Mouse (Mus musculus): ENCODE data around the gene Arl6ip5. TPM values are rescaled to one million over a fixed set of nuclear protein-coding genes. Genes with fewer than 3 reads are reported as not detected.

The Arl6ip5 gene
- polyA plus RNA-seq (2016; fragmentation: Nextera tagmentation; extraction: Ambion mirVana) = 61.4 and 65.3 TPM in 2 replicates

DNA sequence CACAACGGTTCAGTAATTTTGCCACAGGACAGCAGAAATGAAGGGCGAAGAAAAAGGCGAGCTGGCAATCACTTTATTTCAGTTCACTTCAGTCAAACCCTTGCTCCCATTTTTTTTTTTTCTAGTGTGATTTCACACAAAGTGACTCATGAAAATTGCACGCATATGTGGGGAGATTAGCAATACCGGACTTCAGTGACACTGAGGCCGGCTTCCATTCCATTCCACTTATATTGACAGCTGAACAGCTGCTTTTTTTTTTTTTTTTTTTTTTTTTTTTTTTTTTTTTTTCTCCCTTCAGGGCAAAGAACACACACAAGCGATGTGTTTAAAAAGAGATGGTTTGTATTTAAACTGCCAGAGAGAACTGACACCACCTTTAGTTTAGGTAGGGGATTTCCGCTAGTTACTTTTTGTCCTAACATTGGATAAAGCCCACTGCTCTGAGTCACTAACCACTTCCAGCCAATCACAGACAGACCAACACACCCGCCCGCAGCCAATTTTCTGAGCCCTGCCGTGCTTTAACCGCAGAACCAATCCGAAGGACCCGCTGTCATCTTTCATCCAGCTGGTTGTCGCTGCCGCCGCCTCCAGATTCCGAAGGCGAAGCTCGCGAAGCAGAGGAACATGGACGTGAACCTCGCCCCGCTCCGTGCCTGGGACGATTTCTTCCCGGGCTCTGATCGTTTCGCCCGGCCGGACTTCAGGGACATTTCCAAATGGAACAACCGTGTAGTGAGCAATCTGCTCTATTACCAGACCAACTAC, at the start of gene Arl6ip5:
Gene Arl6ip5, plus strand, starts transcription at position 499 of the 771 bp plus-strand sequence.
- ATAC-seq (ENCODE audit: low FRiP score) = peak; percentile 76
- peak within 1 kb of the TSS; percentile 64 for H3K4me3 ChIP-seq (replicated peaks)
- H3K4me2 ChIP-seq = peak within 1 kb of the TSS; percentile 84
- H3K27ac ChIP-seq = 0 out of 2 replicates have a peak within 1 kb of the TSS, but pooled peaks have one; percentile 0
- H3K9me3 ChIP-seq = 0 out of 2 replicates have a peak, but pooled peaks cover 7% of the 10 kb centered on the region
- peaks cover 12% of the 10 kb centered on the region for H3K4me1 ChIP-seq
- H3K9ac ChIP-seq = peak within 1 kb of the TSS; percentile 64
- H3K36me3 ChIP-seq (replicated peaks) = no peaks in the 10 kb centered on the region; the same call in 1 of the 2 replicates
- 8% methylated on average over 32 of the region's 32 CpGs for WGBS
- no peaks in the 10 kb centered on the region for H3K27me3 ChIP-seq

- 88% methylated on average over 11 of the region's 11 CpGs for WGBS
- H3K36me3 ChIP-seq (replicated peaks) = peaks cover 28% of the 10 kb centered on the region
These were observed 34.8 kb upstream of the Arl6ip5 start for GRCm38 (mm10) chr6:97175716-97176115.

DNA sequence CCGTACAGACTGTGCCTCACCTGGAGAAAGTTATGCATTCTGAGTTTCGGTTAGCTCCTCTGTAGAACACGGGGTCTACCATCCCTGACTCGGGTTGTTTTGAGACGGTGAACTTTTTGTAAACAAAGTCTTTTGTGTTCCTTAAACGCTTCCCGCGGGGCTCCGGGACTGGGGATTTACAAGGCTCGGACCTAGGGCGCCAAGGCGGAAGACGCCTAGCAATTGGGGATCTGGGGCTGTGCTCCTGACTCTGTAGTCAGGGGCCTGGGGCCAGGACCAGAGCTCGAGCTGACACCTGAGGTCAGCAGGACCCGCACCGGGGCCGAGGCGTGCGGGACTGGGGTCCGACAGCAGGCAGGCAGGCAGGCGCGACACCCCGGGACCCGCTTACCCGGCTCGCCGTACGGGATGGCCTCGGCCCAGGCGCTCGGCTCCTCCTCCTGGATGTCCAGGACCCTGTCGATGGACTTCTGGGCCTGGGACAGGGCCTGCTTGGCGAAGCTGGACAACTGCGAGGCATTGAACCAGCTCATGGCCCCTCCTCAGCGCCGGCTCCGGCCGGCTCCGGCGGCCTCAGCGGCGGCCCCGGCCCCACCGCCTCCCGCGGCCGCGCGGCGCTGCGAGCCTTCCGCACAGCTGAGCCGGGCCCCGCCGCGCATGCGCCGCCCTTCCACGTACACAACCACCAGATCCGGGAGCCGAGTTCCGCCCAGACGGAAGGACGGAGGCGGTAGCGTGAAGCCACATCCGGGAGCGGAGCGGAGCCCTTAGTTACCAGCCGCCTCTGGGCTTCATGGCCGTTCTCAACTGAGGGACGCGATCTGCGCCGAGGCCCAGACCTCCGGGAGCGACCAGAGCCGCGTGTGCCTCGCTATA, 31.8 kb upstream of the Arl6ip5 start, which contains the start of gene Tmf1:
Gene Tmf1, minus strand, starts transcription at position 632 of the 876 bp plus-strand sequence.
- peak within 1 kb of the TSS; percentile 92 for H3K27ac ChIP-seq
- peaks cover 16% of the 10 kb centered on the region for H3K4me1 ChIP-seq
- H3K4me2 ChIP-seq = peak within 1 kb of the TSS; percentile 57
- H3K9ac ChIP-seq = peak within 1 kb of the TSS; percentile 84
- WGBS = under 1% methylated on average over 77 of the region's 80 CpGs
- H3K27me3 ChIP-seq = no peaks in the 10 kb centered on the region
- peaks cover 15% of the 10 kb centered on the region for H3K36me3 ChIP-seq (replicated peaks)
- H3K9me3 ChIP-seq = no peaks in the 10 kb centered on the region
- peak; percentile 98 for ATAC-seq (ENCODE audit: low FRiP score)
- H3K4me3 ChIP-seq (replicated peaks) = peak within 1 kb of the TSS; percentile 78

More at GRCm38 (mm10) chr6:97175716-97176115, 34.8 kb upstream of the Arl6ip5 start:
- Histone ChIP-seq H3K27ac (no peak overlapping the region), H3K27me3 (no peaks in the 10 kb centered on the region), H3K4me3 (replicated peaks) (no peak overlapping the region), H3K9ac (no peak overlapping the region), H3K4me1 (peaks cover 16% of the 10 kb centered on the region), H3K9me3 (no peaks in the 10 kb centered on the region), H3K4me2 (no peak overlapping the region)
- ATAC-seq (ENCODE audit: low FRiP score) = no peak

- H3K36me3 ChIP-seq (replicated peaks) = peaks cover 15% of the 10 kb centered on the region
- no peak; the same call in 1 of the 2 replicates for ATAC-seq (ENCODE audit: low FRiP score)
- WGBS = 13% methylated on average over 11 of the region's 11 CpGs
- peak overlapping the region; percentile 92 for H3K27ac ChIP-seq
- no peaks in the 10 kb centered on the region for H3K27me3 ChIP-seq
- peak overlapping the region; percentile 84 for H3K9ac ChIP-seq
- H3K9me3 ChIP-seq = no peaks in the 10 kb centered on the region
- H3K4me2 ChIP-seq = peak overlapping the region; percentile 57
- peaks cover 16% of the 10 kb centered on the region for H3K4me1 ChIP-seq
- H3K4me3 ChIP-seq (replicated peaks) = peak overlapping the region; percentile 78
These were observed 31.1 kb upstream of the Arl6ip5 start for GRCm38 (mm10) chr6:97179367-97179828.

GRCm38 (mm10) chr6:97200437-97200836, 10.1 kb upstream of the Arl6ip5 start:
- no peak overlapping the region for H3K9ac ChIP-seq
- 56% methylated on average over 3 of the region's 3 CpGs for WGBS
- no peak overlapping the region for H3K27ac ChIP-seq
- H3K4me2 ChIP-seq = no peak overlapping the region
- no peaks in the 10 kb centered on the region for H3K27me3 ChIP-seq
- H3K4me1 ChIP-seq = peaks cover 12% of the 10 kb centered on the region
- ATAC-seq (ENCODE audit: low FRiP score) = no peak
- H3K9me3 ChIP-seq = no peaks in the 10 kb centered on the region
- peaks cover 35% of the 10 kb centered on the region for H3K36me3 ChIP-seq (replicated peaks)
- H3K4me3 ChIP-seq (replicated peaks) = no peak overlapping the region

DNA sequence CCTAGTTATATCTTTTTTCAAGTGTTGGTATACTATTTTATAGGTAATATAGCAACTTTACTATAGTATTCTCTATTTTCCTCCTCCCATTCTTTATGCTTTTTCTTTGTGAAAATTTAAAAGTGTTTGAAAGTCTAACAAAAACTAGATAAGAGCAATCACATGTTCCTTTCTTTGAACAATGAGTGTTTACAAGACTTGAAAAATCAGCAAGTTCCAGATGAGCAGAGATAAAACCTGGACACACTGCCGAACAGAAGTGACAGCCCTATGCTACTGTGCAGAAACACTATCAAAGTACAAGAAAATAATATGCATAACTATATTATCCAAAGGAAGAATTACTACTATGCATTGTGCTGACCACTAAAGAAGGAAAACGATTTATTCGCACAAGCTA, 8.0 kb upstream of the Arl6ip5 start:
- no peak overlapping the region for H3K9ac ChIP-seq
- WGBS = 95% methylated on average over 3 of the region's 3 CpGs
- no peaks in the 10 kb centered on the region for H3K27me3 ChIP-seq

DNA sequence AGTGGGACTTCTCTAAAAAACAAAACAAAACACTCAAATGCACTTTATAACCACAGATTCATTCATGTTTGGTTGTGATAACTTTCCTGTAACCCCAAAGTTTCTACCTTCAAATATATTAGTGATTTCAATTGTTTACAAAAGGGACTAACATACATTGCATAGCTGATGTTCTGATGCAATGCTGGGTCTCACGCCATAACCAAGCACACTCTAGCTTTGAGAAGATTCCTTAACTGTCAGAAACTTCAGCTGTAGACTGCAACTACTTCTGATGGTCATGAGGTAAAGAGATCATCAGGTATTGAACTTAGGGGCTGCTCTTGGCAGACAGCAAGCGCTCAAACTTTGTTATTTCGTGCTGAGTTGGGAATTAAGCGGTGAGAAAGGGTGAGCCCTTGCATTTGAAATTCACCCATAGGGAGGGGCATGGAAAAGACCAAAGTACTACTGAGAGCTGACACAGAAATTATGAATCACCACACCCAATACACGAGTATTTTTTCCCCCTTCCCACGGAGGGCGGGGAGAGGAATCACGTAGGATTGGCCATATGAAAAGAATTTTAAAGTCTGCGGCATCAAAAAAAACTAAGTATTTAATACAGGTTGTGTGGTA, 6.1 kb upstream of the Arl6ip5 start:
- H3K9ac ChIP-seq = peak overlapping the region; percentile 90
- no peak overlapping the region for H3K27ac ChIP-seq
- H3K36me3 ChIP-seq (replicated peaks) = peaks cover 6% of the 10 kb centered on the region; the same call in 1 of the 2 replicates
- peak overlapping the region; percentile 63 for H3K4me2 ChIP-seq
- no peaks in the 10 kb centered on the region for H3K9me3 ChIP-seq
- peaks cover 12% of the 10 kb centered on the region for H3K4me1 ChIP-seq
- WGBS = 19% methylated on average over 9 of the region's 9 CpGs
- peak overlapping the region; percentile 74 for H3K4me3 ChIP-seq (replicated peaks)
- ATAC-seq (ENCODE audit: low FRiP score) = no peak
- H3K27me3 ChIP-seq = no peaks in the 10 kb centered on the region

More for the DNA sequence above, 8.0 kb upstream of the Arl6ip5 start:
- H3K4me3 ChIP-seq (replicated peaks) = no peak overlapping the region
- H3K27ac ChIP-seq = no peak overlapping the region
- H3K4me2 ChIP-seq = no peak overlapping the region
- H3K4me1 ChIP-seq = peaks cover 12% of the 10 kb centered on the region
- no peaks in the 10 kb centered on the region for H3K9me3 ChIP-seq
- peaks cover 15% of the 10 kb centered on the region for H3K36me3 ChIP-seq (replicated peaks)
- no peak for ATAC-seq (ENCODE audit: low FRiP score)

- Histone ChIP-seq H3K4me3 (replicated peaks) (peak overlapping the region; percentile 74), H3K4me1 (peaks cover 12% of the 10 kb centered on the region), H3K9me3 (no peaks in the 10 kb centered on the region), H3K27ac (peak overlapping the region; percentile 92), H3K27me3 (no peaks in the 10 kb centered on the region), H3K36me3 (replicated peaks) (peaks cover 6% of the 10 kb centered on the region; the same call in 1 of the 2 replicates), H3K9ac (peak overlapping the region; percentile 90), H3K4me2 (peak overlapping the region; percentile 63)
- under 1% methylated on average over 16 of the region's 16 CpGs for WGBS
- peak; percentile 63 for ATAC-seq (ENCODE audit: low FRiP score)
These were observed 5.5 kb upstream of the Arl6ip5 start for GRCm38 (mm10) chr6:97204952-97205351.

DNA sequence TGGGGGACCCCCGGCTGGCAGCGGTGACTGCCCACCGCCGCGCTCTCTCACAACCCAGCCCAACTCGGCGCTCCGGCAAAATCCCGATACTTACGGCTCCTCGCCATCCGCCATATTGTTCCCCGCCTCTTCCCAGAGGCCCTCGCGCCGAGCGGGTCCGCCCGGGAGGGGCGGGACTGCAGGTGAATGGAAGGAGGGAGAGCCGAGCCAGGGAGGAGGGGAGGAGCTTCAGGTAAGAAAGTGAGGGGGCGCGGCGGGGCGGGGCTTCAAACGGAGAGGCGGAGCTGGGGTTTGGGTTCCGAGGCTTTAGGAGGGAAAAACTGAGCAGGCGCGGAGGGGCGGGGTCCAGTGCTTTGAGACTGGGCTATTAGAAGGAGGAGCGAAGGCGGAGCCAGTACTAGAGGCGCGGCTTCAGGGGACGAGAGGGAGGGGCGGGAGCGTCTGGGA, 5.0 kb upstream of the Arl6ip5 start, which contains the start of gene Uba3:
Gene Uba3, minus strand, starts transcription at position 209 of the 447 bp plus-strand sequence.
- Histone ChIP-seq H3K27ac (peak within 1 kb of the TSS; percentile 92), H3K4me3 (replicated peaks) (peak within 1 kb of the TSS; percentile 74), H3K27me3 (no peaks in the 10 kb centered on the region), H3K9ac (peak within 1 kb of the TSS; percentile 90), H3K36me3 (replicated peaks) (peaks cover 6% of the 10 kb centered on the region; the same call in 1 of the 2 replicates), H3K4me1 (peaks cover 12% of the 10 kb centered on the region), H3K4me2 (peak within 1 kb of the TSS; percentile 63), H3K9me3 (no peaks in the 10 kb centered on the region)
- peak; percentile 96 for ATAC-seq (ENCODE audit: low FRiP score)
- WGBS = under 1% methylated on average over 31 of the region's 38 CpGs

DNA sequence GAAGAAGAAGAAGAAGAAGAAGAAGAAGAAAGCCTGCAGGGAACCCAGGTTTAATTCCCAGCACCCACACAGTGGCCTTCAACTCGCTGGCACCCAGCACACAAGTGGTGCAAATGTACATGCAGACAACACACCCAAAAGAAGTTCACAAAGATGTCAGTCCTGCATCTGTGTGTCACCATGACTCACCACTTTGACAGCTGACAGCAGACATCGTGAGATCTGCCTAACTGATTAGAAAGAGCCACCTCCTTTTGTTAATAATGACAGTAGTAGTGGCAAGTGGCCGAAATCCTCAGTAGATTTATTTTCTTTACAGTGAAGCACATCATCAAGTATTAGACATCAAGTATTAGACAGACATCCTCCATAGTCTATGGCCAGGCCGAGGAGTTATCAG, 3.4 kb upstream of the Arl6ip5 start:
- WGBS = 81% methylated on average over 4 of the region's 4 CpGs
- H3K9me3 ChIP-seq = no peaks in the 10 kb centered on the region
- no peaks in the 10 kb centered on the region for H3K36me3 ChIP-seq (replicated peaks)
- no peak for ATAC-seq (ENCODE audit: low FRiP score)
- H3K9ac ChIP-seq = no peak overlapping the region
- no peak overlapping the region for H3K4me3 ChIP-seq (replicated peaks)
- H3K27me3 ChIP-seq = no peaks in the 10 kb centered on the region
- H3K4me2 ChIP-seq = no peak overlapping the region
- no peak overlapping the region for H3K27ac ChIP-seq
- peaks cover 19% of the 10 kb centered on the region for H3K4me1 ChIP-seq

DNA sequence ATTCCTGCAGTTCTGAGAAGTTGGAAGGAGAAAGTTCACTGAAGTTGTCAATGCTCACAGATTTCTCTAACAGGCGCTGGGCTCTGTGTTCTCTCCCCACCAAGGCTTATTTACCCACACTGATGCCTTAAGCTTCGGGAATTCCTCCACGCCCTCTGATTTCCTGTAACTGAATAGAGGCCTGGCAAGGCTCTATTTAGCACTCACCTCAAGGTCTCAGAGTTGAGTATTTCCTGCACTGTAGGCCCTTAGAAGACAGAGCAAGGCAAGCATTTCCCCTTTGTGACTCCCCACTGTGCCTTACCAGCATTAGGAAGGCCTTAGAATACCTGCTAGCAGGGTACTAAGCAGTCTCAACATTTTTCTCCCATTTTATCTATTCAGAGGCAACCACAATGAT, 2.1 kb upstream of the Arl6ip5 start:
- WGBS = 15% methylated on average over 3 of the region's 3 CpGs
- Histone ChIP-seq H3K9me3 (no peaks in the 10 kb centered on the region), H3K4me1 (peaks cover 21% of the 10 kb centered on the region), H3K9ac (no peak overlapping the region), H3K27me3 (no peaks in the 10 kb centered on the region), H3K36me3 (replicated peaks) (no peaks in the 10 kb centered on the region), H3K4me2 (no peak overlapping the region), H3K27ac (no peak overlapping the region), H3K4me3 (replicated peaks) (no peak overlapping the region)
- no peak for ATAC-seq (ENCODE audit: low FRiP score)

Measured in forebrain, embryonic 12.5 days (tissue).